Mouse (Mus musculus) neural tube, embryonic 11.5 days (tissue): ENCODE data around the gene Ece1. TPM values are rescaled to one million over a fixed set of nuclear protein-coding genes. Genes with fewer than 3 reads are reported as not detected.

Experiments used
- ATAC-seq: fragments of 200-750 bp; cut with Nextera tagmentation; 2 replicates; pipeline ENCODE4 v1.8.0; 2017; ENCODE audit warnings: moderate number of reproducible peaks, mild to moderate bottlenecking, moderate TSS enrichment, moderate library complexity; ENCODE audit not compliant: insufficient read depth, low FRiP score, low TSS enrichment
- DNase-seq: peaks from one replicate; pipeline ENCODE4 v3.0.0-alpha.2; 2015; ENCODE audit warnings: low spot score
- H3K27ac ChIP-seq: fragments of 300-500 bp; sonication (generic); 2 replicates; pipeline ENCODE4 v1.5.1; 2014; ENCODE audit warnings: low read depth, mild to moderate bottlenecking, low read length
- H3K27me3 ChIP-seq: fragments of 300-500 bp; sonication (generic); 2 replicates; pipeline ENCODE4 v1.6.1; 2014; ENCODE audit warnings: mild to moderate bottlenecking, low read length, mixed read lengths; ENCODE audit not compliant: control insufficient read depth, insufficient read depth
- H3K36me3 ChIP-seq: fragments of 300-500 bp; sonication (generic); 2 replicates; pipeline ENCODE4 v1.6.1; 2014; ENCODE audit warnings: mild to moderate bottlenecking, low read length, moderate library complexity, mixed read lengths; ENCODE audit not compliant: control insufficient read depth, insufficient read depth
- H3K4me1 ChIP-seq: fragments of 300-500 bp; sonication (generic); 2 replicates; pipeline ENCODE4 v1.6.1; 2014; ENCODE audit warnings: low read length, mixed read lengths; ENCODE audit not compliant: control insufficient read depth, insufficient read depth
- H3K4me2 ChIP-seq: fragments of 300-500 bp; sonication (generic); 2 replicates; pipeline ENCODE4 v1.6.1; 2014; ENCODE audit warnings: low read depth, mild to moderate bottlenecking, moderate library complexity
- H3K4me3 ChIP-seq: fragments of 300-500 bp; sonication (generic); 2 replicates; pipeline ENCODE4 v1.5.1; 2014; ENCODE audit warnings: low read depth, low read length
- H3K9ac ChIP-seq: fragments of 300-500 bp; sonication (generic); 2 replicates; pipeline ENCODE4 v1.6.1; 2014; ENCODE audit warnings: mild to moderate bottlenecking, low read length
- H3K9me3 ChIP-seq: fragments of 300-500 bp; sonication (generic); 2 replicates; pipeline ENCODE4 v1.6.1; 2016; ENCODE audit warnings: low read length; ENCODE audit not compliant: control insufficient read depth
- WGBS: fragments of 180-500 bp; shearing (Covaris S2); extraction: QIAGEN DNeasy Blood & Tissue Kit; methylation state at CpG from one replicate; pipeline ENCODE4 v1.1.7; 2014; 5-methylcytosine and 5-hydroxymethylcytosine counted together
- polyA plus RNA-seq: library from polyadenylated mRNA; unstranded; fragments of >200 nt; fragmentation: Nextera tagmentation; extraction: Ambion mirVana; gene quantifications from 2 replicates; pipeline ENCODE4 v1.2.1, GENCODE M21; 2014

Ece1 gene
- polyA plus RNA-seq, 1 experiment from 2014 or later, result 39.8 TPM

DNA sequence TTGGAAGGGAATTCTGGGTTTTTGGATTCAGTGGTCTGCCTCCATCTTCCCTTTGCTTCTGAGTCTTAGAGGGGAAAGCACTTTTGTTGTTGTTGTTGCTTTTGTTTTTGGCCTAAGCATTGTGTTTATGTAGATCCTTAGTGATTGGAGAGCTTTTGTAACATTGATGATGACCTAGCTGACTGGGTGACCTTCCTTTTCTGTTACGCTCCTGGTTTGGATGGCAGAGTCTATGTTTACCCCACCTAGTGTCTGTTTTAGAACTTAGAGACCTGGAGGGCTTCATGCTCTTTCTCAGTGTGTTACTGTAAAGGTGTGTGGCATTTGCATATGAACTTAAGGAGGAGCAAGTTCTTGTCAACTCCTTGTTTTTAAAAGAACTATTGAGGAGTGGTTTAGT lies 143.7 kb downstream of the Ece1 start:
- Histone ChIP-seq H3K4me2 (no peak overlapping the region), H3K36me3 (peaks cover 4% of the 10 kb centered on the region; the same call in 1 of the 2 replicates), H3K9me3 (no peaks in the 10 kb centered on the region), H3K4me1 (no peaks in the 10 kb centered on the region), H3K4me3 (no peak overlapping the region), H3K9ac (no peak overlapping the region), H3K27ac (no peak overlapping the region), H3K27me3 (no peaks in the 10 kb centered on the region)
- WGBS, result 90% methylated on average over 1 of the region's 1 CpGs
- ATAC-seq (no peak), DNase-seq (no peak)

DNA sequence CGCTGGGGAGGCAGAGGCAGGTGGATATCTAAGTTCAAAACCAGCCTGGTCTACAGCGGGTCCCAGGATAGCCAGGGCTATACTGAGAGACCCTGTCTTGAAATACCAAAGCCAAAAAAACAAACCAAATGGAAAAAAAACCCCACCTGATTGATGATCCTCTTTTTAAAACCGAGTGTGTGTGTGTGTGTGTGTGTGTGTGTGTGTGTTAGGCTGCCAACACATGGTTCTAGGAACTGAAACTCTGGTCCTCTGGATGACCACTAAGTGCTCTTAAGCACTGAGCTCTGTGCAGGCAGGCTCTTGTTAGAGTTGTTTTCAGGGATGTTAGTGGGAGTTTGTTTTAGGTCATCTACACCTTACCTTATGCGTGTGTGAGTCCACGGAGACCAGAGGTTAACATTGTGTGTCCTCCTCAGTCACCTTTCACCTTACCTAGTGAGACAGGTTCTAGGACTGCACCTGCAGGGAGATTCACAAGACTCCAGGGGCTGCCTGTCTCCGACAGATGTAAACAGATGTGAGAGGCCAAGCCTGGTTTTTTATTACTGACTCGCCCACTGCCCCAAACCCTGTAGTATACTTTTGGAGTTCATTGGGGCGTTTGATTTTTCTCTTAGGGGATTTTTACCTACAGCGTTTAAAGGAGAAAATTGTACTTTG lies 145.0 kb downstream of the Ece1 start:
- ATAC-seq, result no peak
- whole genome bisulfite sequencing, result 86% methylated on average over 9 of the region's 9 CpGs
- H3K36me3 ChIP-seq, result peaks cover 6% of the 10 kb centered on the region; the same call in 1 of the 2 replicates

DNA sequence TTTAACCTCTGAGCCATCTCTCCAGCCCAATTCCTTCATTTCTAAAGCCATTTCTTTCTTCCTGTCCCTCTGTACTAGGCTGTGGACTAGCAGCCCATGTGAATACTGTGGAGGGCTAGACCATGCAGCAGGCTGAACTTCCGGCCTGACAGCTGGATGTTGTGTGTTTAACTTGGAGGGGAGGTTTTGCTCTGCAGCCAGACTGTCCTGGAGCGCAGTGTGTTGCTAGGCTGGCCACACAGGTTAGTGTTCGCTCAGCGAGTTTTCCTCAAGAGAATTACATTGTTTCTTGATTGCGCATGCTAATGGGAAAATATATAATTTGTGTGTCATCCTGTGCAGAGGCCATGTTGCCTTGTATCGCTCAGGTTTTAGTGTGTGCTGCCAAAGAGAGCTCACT lies 146.6 kb downstream of the Ece1 start:
- Histone ChIP-seq H3K9me3 (no peaks in the 10 kb centered on the region), H3K27me3 (no peaks in the 10 kb centered on the region), H3K9ac (no peak overlapping the region), H3K4me2 (no peak overlapping the region), H3K4me3 (no peak overlapping the region), H3K4me1 (no peaks in the 10 kb centered on the region), H3K27ac (no peak overlapping the region), H3K36me3 (peaks cover 7% of the 10 kb centered on the region; the same call in 1 of the 2 replicates)
- DNase-seq (no peak), ATAC-seq (no peak)
- WGBS, result 92% methylated on average over 6 of the region's 6 CpGs

More for the DNA sequence above, 145.0 kb downstream of the Ece1 start:
- H3K4me1 ChIP-seq, result no peaks in the 10 kb centered on the region
- H3K4me2 ChIP-seq, result no peak overlapping the region
- H3K4me3 ChIP-seq, result no peak overlapping the region
- H3K27ac ChIP-seq, result no peak overlapping the region
- no peaks in the 10 kb centered on the region for H3K27me3 ChIP-seq
- no peaks in the 10 kb centered on the region for H3K9me3 ChIP-seq
- DNase-seq, result no peak
- no peak overlapping the region for H3K9ac ChIP-seq

DNA sequence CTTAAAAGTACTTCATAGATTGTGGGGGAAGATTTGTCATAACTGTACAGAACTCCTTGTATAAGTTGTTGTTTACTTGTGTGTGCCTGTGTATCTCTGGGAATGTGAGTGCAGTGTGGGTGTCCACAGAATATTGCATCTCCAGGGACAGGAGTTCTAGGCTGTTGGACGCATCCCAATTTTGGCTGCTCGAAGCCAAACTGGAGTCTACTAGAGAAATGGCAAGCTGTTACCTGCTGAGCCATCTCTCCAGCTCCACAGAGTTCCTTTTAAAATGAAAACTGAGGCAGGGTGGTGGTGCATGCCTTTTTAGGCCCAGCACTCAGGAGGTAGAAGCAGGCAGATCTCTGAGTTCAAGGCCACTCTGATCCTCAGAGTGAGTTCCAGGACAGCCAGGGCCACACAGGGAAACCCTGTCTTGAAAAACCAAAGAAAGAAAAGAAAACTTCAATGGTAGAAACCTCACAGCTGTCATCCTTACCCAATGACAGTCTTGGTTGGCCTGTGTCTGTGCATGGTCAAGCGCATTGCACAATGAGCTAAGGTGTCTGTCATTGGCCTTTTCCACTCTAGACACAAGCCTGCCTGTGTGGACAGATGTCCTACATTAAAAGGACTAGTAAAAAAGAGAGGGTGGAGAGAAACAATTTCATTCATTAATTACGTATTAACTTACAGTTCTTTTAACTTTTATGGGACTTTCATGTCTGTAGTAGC lies 147.9 kb downstream of the Ece1 start:
- Histone ChIP-seq H3K4me2 (no peak overlapping the region), H3K4me1 (no peaks in the 10 kb centered on the region), H3K36me3 (peaks cover 14% of the 10 kb centered on the region), H3K27ac (no peak overlapping the region), H3K9ac (no peak overlapping the region), H3K4me3 (no peak overlapping the region), H3K27me3 (no peaks in the 10 kb centered on the region), H3K9me3 (no peaks in the 10 kb centered on the region)
- DNase-seq (no peak), ATAC-seq (no peak)
- 97% methylated on average over 4 of the region's 4 CpGs for WGBS

DNA sequence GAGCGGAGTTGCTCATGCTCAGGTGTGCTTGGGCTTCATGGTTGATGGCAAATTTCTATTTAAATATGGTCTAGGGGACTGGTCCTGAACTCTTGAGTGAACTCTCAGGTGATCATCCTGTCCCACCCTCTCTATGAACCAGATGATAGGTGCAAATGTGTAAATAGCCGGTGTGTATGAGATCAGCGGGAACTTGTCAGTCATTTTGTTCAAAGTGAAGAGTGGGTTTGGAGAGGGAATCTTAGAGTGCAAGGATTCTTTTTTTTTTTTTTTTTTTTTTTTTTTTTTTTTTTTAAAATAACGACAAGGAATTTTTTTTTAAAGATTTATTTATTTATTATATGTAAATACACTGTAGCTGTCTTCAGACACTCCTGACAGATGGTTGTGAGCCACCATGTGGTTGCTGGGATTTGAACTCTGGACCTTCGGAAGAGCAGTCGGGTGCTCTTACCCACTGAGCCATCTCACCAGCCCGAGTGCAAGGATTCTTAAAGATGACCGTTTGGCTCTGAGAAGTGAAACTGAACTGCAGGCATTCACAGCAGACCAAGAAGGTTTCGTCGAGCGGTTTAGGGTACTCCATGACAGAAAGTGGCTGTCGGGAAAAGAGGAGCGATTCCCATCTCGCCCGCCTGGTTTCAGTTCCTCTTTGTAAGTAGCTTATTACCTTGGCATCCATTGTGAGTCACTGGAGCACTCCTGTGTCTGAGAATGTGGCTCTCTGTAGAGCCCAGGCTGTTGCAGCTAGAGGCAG lies 151.9 kb downstream of the Ece1 start:
- Histone ChIP-seq H3K4me1 (peaks cover 14% of the 10 kb centered on the region), H3K4me3 (no peak overlapping the region), H3K27ac (no peak overlapping the region), H3K36me3 (peaks cover 20% of the 10 kb centered on the region), H3K27me3 (no peaks in the 10 kb centered on the region), H3K9me3 (no peaks in the 10 kb centered on the region), H3K9ac (no peak overlapping the region), H3K4me2 (no peak overlapping the region)
- DNase-seq (no peak), ATAC-seq (no peak)
- WGBS, result 96% methylated on average over 15 of the region's 15 CpGs

Other genes with a start within 250 kb of the Ece1 start
- gene Rap1gap, start 197.5 kb upstream of the Ece1 start, polyA plus RNA-seq, result 7.5 and 10.0 TPM in 2 replicates
- 8.2 and 12.3 TPM in 2 replicates for gene Alpl, start 65.9 kb upstream of the Ece1 start, polyA plus RNA-seq
- 51.0 and 55.0 TPM in 2 replicates for gene Eif4g3, start 130.8 kb downstream of the Ece1 start, polyA plus RNA-seq